Mouse (Mus musculus) E14TG2a.4 (cell line): Measurements from ENCODE around the gene Map3k6.

ENCODE experiments used
- H3K27me3 ChIP-seq: 2 replicates; pipeline ENCODE4 v1.6.1; 2014; ENCODE audit warnings: low read length, control low read depth; ENCODE audit not compliant: insufficient read depth
- H3K36me3 ChIP-seq: 2 replicates; pipeline ENCODE4 v1.6.1; 2014; ENCODE audit warnings: low read length, control low read depth; ENCODE audit not compliant: insufficient read depth
- H3K4me1 ChIP-seq: replicated peaks from 2 replicates; pipeline ENCODE4 v1.6.1; 2014; ENCODE audit warnings: low read depth, low read length, control low read depth
- H3K4me3 ChIP-seq: replicated peaks from 2 replicates; pipeline ENCODE4 v1.5.1; 2014; ENCODE audit warnings: mild to moderate bottlenecking, low read length
- H3K9me3 ChIP-seq: 2 replicates; pipeline ENCODE4 v1.6.1; 2014; ENCODE audit warnings: low read length, control low read depth
- CTCF ChIP-seq: conservative IDR thresholded peaks from 2 replicates; pipeline ENCODE4 v1.5.1; 2014; ENCODE audit warnings: low read length
- NANOG ChIP-seq: IDR thresholded peaks from 2 replicates; pipeline ENCODE4 v1.6.1; 2014; ENCODE audit warnings: borderline replicate concordance, low read length, mixed read lengths
- POU5F1 ChIP-seq: IDR thresholded peaks from 2 replicates; pipeline ENCODE4 v1.6.1; 2014; ENCODE audit warnings: low read length, borderline replicate concordance

Map3k6 gene

DNA sequence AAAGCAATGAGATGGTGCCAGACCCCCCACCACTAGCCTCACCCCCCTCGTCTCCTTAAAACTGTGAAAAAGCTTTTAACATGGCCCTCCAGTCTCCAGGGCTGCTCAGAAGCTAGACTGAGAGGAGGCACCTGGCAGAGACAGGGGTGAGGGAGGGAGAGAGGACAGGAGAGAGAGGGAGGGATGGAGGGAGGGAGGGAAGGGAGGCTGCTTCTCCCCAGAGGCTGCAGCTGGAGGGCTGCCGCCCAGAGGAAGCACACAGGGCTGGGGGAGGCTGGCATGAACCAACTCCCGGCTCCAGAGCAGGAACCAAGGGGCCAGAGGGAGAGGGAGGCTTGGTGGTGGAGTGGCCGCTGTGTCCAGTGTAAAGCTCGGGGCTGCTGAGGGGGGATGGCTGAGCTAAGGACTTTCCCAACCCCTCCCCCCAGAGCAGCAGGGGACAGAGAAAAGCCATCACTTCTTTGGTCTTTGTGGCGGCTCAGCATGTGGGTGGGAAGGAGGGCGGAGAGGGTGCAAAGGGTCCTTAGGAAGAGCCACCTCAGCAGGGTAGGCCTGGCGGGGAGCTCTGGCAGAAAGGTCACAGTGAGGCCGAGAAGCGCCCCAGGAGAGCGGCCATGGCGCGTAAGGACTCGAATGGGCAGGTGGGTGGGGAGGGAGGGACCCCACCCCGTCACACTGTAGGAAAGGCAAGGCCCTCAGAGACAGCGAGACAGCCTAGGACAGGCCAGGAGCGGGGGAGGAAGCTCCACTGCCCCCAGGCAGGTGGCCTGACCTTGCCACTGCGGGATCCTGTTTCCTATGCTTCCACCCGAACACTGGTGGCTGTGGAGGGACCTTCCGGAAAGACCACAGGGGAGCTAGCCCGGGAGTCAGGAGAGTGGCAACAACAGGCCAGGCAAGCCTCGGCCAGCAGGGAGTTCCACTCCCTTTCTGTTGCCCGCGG lies 52.6 kb downstream of the Map3k6 start:
- H3K36me3 ChIP-seq = peaks cover 68% of the 10 kb centered on the region
- H3K4me1 ChIP-seq = peaks cover 38% of the 10 kb centered on the region
- no peaks in the 10 kb centered on the region for H3K9me3 ChIP-seq
- no peak for TF ChIP-seq NANOG
- no peak for TF ChIP-seq CTCF
- no peak for TF ChIP-seq POU5F1
- peak overlapping the region; percentile 51 for H3K4me3 ChIP-seq
- no peaks in the 10 kb centered on the region for H3K27me3 ChIP-seq

DNA sequence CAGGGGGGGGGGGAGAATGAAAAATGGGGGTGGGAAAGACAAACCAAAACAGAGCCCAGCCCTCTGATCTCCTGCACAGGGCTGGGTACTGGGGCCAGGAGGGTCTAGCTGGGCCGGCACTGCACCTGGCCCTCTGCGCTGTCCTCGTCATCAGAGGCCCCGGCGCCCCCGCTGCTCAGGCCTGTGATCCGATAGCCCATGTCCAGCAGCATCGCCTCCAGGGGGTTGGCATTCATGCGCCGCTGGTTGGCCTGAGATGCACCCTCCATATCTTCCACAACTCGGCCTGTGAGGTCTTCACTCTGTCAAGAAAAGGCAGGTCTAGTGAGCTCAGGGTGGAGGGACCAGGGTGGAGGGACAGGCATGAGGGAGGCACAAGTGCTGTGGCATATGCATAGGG lies 53.5 kb downstream of the Map3k6 start:
- Histone ChIP-seq H3K4me1 (peaks cover 47% of the 10 kb centered on the region), H3K27me3 (no peaks in the 10 kb centered on the region), H3K9me3 (no peaks in the 10 kb centered on the region), H3K36me3 (peaks cover 77% of the 10 kb centered on the region), H3K4me3 (no peak overlapping the region; the same call in 1 of the 2 replicates)
- TF ChIP-seq POU5F1 (no peak), CTCF (no peak), NANOG (no peak)

DNA sequence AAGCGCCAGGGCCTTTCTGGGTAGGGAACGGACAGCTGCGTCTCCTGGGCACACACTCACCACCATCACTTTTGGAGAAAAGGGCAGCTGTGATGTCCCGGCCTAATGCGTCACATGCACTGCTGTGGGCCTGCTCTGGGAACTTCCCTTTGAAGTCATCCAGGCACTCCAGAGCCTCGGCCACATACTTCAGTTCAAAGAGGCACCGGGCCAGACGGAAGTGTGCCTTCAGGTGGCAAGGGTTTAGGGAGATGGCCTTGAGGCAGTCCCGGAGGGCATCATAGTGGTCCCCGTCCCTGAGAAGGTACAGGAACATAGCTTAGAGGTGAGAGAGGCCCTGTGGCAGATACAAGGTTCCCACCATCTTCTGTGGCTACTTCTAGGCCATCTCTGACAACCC lies 56.7 kb downstream of the Map3k6 start:
- H3K4me1 ChIP-seq = peaks cover 76% of the 10 kb centered on the region
- no peaks in the 10 kb centered on the region for H3K27me3 ChIP-seq
- no peak overlapping the region for H3K4me3 ChIP-seq
- no peak for TF ChIP-seq NANOG
- no peak for TF ChIP-seq CTCF
- TF ChIP-seq POU5F1 = no peak
- H3K9me3 ChIP-seq = no peaks in the 10 kb centered on the region
- peaks cover 99% of the 10 kb centered on the region for H3K36me3 ChIP-seq

DNA sequence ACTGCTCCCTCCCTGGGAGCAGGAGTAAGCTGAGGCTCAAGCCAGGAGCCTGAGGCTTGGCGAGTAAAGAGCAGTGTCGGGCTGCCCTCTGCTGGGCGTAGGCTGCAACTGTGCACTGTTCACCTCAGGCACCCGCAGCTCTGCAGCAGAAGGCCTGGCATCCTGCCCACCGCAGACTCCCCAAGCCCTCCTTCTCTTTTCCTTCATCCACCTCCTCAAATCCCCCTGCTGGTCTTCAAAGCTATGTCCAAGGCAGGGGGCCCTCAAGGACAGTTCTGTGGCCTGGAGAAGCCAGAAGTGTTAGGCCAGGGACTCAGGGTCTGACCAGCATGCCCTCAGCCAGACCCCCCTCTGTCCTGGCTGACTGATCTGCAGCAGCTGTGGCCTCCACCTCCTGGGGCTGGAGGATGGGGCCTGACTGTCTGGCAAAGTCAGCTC lies 57.2 kb downstream of the Map3k6 start:
- no peaks in the 10 kb centered on the region for H3K27me3 ChIP-seq
- peaks cover 72% of the 10 kb centered on the region for H3K4me1 ChIP-seq
- no peak overlapping the region for H3K4me3 ChIP-seq
- no peaks in the 10 kb centered on the region for H3K9me3 ChIP-seq
- H3K36me3 ChIP-seq = peaks cover 100% of the 10 kb centered on the region
- TF ChIP-seq NANOG = no peak
- peak; percentile 63 for TF ChIP-seq CTCF

DNA sequence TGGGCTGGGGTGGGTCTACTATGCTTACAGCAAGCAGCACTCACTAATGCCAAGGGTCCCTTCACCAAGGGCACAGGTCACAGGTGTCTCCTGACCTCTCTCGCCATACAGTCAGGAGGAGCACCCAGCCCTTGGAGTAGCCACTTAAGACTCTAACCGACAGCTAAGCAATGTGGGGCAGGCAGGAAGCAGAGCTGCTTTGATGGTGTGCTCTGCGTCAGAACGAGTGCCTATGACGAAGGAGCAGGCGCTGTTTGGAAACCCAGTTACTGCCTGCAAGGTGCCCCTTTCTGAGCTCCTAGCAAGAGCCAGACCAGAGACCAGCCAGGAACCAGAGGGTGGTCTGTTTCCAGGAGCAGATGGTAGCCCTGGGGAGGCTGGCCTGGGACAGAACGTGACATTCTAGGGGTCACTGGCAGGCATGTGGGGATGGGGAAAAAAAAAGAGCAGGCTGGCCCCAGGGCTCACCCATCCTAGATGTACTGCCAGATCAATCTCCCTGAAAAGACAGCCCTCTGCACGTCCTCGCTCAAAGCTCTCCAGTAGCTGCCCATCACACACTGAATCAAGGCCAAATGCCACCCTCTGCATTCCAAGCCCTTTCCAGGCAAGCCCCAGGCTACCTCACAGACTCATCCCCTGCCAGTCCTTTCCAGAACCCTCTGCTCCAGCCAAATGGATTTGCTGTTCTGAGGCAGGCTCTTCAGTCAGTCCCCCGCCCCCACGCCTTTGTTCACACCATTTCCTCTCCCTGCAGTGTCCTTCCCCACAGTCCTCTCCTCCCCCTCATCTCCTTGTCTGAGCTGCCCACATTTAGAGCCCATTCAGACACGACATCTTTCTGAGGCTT lies 58.1 kb downstream of the Map3k6 start:
- Histone ChIP-seq H3K9me3 (no peaks in the 10 kb centered on the region), H3K4me3 (no peak overlapping the region), H3K36me3 (peaks cover 100% of the 10 kb centered on the region), H3K27me3 (no peaks in the 10 kb centered on the region), H3K4me1 (peaks cover 62% of the 10 kb centered on the region)
- TF ChIP-seq NANOG (no peak), POU5F1 (no peak), CTCF (no peak)

DNA sequence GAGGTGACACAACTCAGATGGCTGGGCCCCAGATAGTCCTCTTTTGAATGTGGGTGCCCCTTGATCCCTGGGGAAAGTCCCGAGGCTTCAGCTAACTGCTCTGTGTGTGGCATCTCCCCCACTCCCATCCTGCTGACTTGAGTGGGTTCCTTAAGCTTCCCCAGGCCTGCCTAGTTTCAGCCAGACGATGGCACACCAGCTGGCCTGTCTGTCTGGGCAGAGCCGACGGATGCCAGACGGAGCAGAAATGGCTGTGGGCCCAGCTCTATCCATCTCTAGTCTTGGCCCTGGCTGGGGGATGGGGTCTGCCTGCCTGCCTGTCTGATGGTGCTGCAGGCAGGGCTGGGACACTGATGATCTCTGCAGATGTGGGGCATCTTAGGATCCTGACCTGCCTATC lies 59.1 kb downstream of the Map3k6 start:
- TF ChIP-seq NANOG (no peak), POU5F1 (no peak), CTCF (no peak)
- Histone ChIP-seq H3K9me3 (no peaks in the 10 kb centered on the region), H3K4me1 (peaks cover 53% of the 10 kb centered on the region)

DNA sequence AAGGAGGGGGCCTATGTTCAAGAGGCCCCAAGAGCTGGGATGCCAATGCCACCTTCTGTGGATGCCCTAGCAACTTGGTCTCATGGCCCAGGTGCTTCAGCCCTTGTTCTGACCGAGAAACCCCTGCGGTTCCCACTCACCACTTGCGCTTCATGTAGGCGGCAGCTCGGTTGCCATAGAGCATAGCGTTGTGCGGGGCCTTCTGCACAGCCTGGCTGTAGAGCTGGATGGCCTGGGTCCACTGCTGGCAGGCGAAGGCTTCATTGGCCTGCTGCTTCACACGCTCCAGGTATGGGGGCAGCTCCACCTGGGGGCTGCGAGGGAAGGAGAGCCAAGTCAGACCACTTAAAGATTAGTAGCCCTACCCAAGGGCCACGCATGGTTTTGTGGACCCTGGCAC lies 59.8 kb downstream of the Map3k6 start:
- H3K9me3 ChIP-seq = no peaks in the 10 kb centered on the region
- no peak for TF ChIP-seq CTCF

More for the DNA sequence above, 59.1 kb downstream of the Map3k6 start:
- no peak overlapping the region for H3K4me3 ChIP-seq
- H3K36me3 ChIP-seq = peaks cover 99% of the 10 kb centered on the region
- H3K27me3 ChIP-seq = no peaks in the 10 kb centered on the region

DNA sequence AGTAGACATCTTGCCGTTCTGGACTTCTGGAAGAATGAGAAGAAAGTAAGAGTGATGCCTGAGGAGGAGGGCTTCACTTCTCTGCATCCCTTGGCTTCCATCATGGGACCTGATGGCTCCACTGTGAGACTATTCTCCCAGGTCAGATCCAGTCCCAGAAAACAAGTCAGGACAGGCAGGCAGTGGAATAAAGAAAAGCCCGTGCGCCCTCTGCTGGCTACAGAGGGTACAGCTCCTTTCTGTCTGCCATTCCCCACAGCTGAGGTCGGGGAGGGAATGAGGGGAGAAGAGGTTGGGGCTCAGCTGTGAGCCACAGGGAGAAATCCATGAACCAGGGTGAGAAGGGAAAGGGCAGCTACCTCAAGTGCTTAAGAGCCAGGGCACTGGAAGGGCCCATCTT lies 61.2 kb downstream of the Map3k6 start:
- Histone ChIP-seq H3K36me3 (peaks cover 96% of the 10 kb centered on the region), H3K9me3 (no peaks in the 10 kb centered on the region), H3K27me3 (no peaks in the 10 kb centered on the region), H3K4me3 (no peak overlapping the region), H3K4me1 (peaks cover 45% of the 10 kb centered on the region)
- peak; percentile 96 for TF ChIP-seq CTCF
- no peak for TF ChIP-seq POU5F1

More for the DNA sequence above, 59.8 kb downstream of the Map3k6 start:
- Histone ChIP-seq H3K4me1 (peaks cover 46% of the 10 kb centered on the region), H3K4me3 (no peak overlapping the region), H3K27me3 (no peaks in the 10 kb centered on the region), H3K36me3 (peaks cover 99% of the 10 kb centered on the region)
